In the genomic region with DNA sequence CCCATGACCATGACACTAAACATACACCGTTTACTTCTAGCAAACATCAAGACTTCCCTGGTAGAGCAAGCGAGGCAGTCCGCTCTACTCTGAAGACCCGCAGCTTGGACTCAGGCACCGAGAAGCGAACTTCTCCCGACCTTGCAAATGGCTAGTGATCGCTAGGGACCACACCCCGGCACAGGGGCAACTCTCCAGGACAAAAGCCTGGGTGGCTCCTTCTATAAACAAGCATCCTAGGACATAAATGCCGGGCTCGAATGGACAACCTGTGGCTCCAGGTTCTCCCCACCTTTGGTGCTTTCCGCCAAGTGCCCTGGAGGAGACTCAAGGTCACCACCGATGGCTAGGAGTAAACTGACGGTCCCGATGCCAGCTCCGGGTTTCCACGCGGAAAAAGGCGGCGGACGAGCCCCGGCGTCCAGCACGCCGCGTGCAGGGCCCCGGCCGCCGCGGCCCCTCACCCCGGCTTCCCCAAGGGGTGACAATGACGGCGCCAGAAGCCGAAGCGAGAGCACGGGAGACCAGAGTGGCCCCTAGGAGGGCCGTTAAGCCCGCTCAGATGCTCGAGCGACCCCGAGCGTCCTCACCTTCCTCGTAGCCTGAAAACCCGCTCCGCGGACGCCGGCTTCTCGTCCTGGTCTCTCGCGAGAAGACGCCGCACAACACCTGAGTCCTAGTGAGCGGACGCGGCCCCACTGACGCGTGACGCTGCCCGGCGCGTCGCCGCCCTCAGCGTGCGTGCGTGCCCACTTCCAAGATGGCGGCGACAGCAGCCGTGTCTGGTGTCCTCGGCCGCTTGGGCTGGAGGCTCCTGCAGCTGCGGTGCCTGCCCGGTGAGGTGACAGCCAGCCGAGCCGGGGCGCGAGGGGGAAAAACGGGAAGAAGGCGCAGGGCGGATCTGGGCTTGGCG, we compare ENCODE assay signal across 8 mouse cellular contexts. TPM values are rescaled to one million over a fixed set of nuclear protein-coding genes. Genes with fewer than 3 reads are reported as not detected.
DNase-seq lines count a peak whose midpoint lies in the region; ATAC-seq and TF ChIP-seq lines count a peak whose summit lies in the region.

A gene (plus strand): TSS at position 660 of the 913 bp plus-strand sequence.
A gene (minus strand): TSS at position 697 of the 913 bp plus-strand sequence.

- peaks cover 1% of the 10 kb centered on the region; the same call in 1 of the 2 replicates for H3K4me1 ChIP-seq in bone marrow, adult 2 months (ENCODE audit: control insufficient read depth, insufficient read depth, low read length)
- peaks cover 18% of the 10 kb centered on the region for H3K4me1 ChIP-seq in embryonic facial prominence, embryonic 15.5 days
- H3K4me1 ChIP-seq in kidney, embryonic 14.5 days (ENCODE audit: control insufficient read depth, insufficient read depth, low read length) = peaks cover 9% of the 10 kb centered on the region
- H3K4me1 ChIP-seq in limb, embryonic 15.5 days = peaks cover 13% of the 10 kb centered on the region

- peak within 1 kb of the TSS; percentile 91 for H3K27ac ChIP-seq in bone marrow, adult 2 months (ENCODE audit: control insufficient read depth, insufficient read depth, low read depth, low read length, poor library complexity)
- H3K27ac ChIP-seq in embryonic facial prominence, embryonic 15.5 days (replicated peaks) = peak within 1 kb of the TSS; percentile 93
- peak within 1 kb of the TSS; percentile 77 for H3K27ac ChIP-seq in kidney, embryonic 14.5 days (ENCODE audit: low read depth, low read length)
- peak within 1 kb of the TSS; percentile 94 for H3K27ac ChIP-seq in limb, embryonic 15.5 days

- peak within 1 kb of the TSS; percentile 83 for H3K4me2 ChIP-seq in embryonic facial prominence, embryonic 15.5 days (replicated peaks)
- H3K4me2 ChIP-seq in kidney, embryonic 14.5 days (replicated peaks; ENCODE audit: low read depth, low read length) = peak within 1 kb of the TSS; percentile 89
- H3K4me2 ChIP-seq in limb, embryonic 15.5 days = peak within 1 kb of the TSS; percentile 84

- under 1% methylated on average over 82 of the region's 82 CpGs for WGBS in bone marrow, adult 2 months
- WGBS in embryonic facial prominence, embryonic 15.5 days = under 1% methylated on average over 72 of the region's 82 CpGs
- WGBS in kidney, embryonic 14.5 days = under 1% methylated on average over 82 of the region's 82 CpGs
- under 1% methylated on average over 81 of the region's 82 CpGs for WGBS in limb, embryonic 15.5 days

- H3K9ac ChIP-seq in embryonic facial prominence, embryonic 15.5 days = peak within 1 kb of the TSS; percentile 88
- H3K9ac ChIP-seq in kidney, embryonic 14.5 days (ENCODE audit: low read depth, low read length) = peak within 1 kb of the TSS; percentile 95
- H3K9ac ChIP-seq in limb, embryonic 15.5 days = peak within 1 kb of the TSS; percentile 90

- no peaks in the 10 kb centered on the region for H3K27me3 ChIP-seq in embryonic facial prominence, embryonic 15.5 days
- H3K27me3 ChIP-seq in kidney, embryonic 14.5 days (ENCODE audit: control insufficient read depth, insufficient read depth, low read length) = no peaks in the 10 kb centered on the region
- no peaks in the 10 kb centered on the region for H3K27me3 ChIP-seq in limb, embryonic 15.5 days

- 0 out of 2 replicates have a peak, but pooled peaks cover 7% of the 10 kb centered on the region for H3K36me3 ChIP-seq in embryonic facial prominence, embryonic 15.5 days
- H3K36me3 ChIP-seq in kidney, embryonic 14.5 days (ENCODE audit: control insufficient read depth, insufficient read depth, low read length) = no peaks in the 10 kb centered on the region
- H3K36me3 ChIP-seq in limb, embryonic 15.5 days = peaks cover 8% of the 10 kb centered on the region; the same call in 1 of the 2 replicates

- peak; percentile 93 for TF ChIP-seq POLR2A in bone marrow, adult 2 months (IDR thresholded peaks at IDR 0.05; ENCODE audit: borderline replicate concordance, control insufficient read depth, low read depth, low read length)

- H3K9me3 ChIP-seq in embryonic facial prominence, embryonic 15.5 days (replicated peaks) = no peaks in the 10 kb centered on the region
- no peaks in the 10 kb centered on the region for H3K9me3 ChIP-seq in kidney, embryonic 14.5 days (ENCODE audit: control insufficient read depth, low read length)
- H3K9me3 ChIP-seq in limb, embryonic 15.5 days = no peaks in the 10 kb centered on the region

- ATAC-seq in embryonic facial prominence, embryonic 15.5 days (ENCODE audit: insufficient number of reproducible peaks, low FRiP score, low TSS enrichment, low read depth) = peak; percentile 98
- ATAC-seq in kidney, embryonic 14.5 days (ENCODE audit: low FRiP score, low TSS enrichment) = peak; percentile 97
- peak; percentile 93 for ATAC-seq in limb, embryonic 15.5 days (ENCODE audit: insufficient number of reproducible peaks, low FRiP score, low TSS enrichment, low read depth)

- peak; percentile 96 for DNase-seq in 416B (ENCODE audit: low read depth)
- DNase-seq in heart, adult 9 months (ENCODE audit: low spot score in 2 of 2) = peak; percentile 94 to 95
- DNase-seq in monocyte, adult 2 months (ENCODE audit: low read depth in 1 of 2, low spot score in 2 of 2) = peak; percentile 81 to 90
- DNase-seq in spleen, postnatal 36 days (ENCODE audit: low spot score in 2 of 2) = peak; percentile 95 to 96

- H3K4me3 ChIP-seq in bone marrow, adult 2 months (replicated peaks; ENCODE audit: control insufficient read depth, low read depth, low read length) = peak within 1 kb of the TSS; percentile 83
- H3K4me3 ChIP-seq in embryonic facial prominence, embryonic 15.5 days (replicated peaks) = peak within 1 kb of the TSS; percentile 85
- peak within 1 kb of the TSS; percentile 94 for H3K4me3 ChIP-seq in kidney, embryonic 14.5 days (ENCODE audit: low read length)
- peak within 1 kb of the TSS; percentile 87 for H3K4me3 ChIP-seq in limb, embryonic 15.5 days

- TF ChIP-seq CTCF in bone marrow, adult 2 months (IDR thresholded peaks at IDR 0.05; ENCODE audit: control insufficient read depth, insufficient read depth, low read length) = no peak

RNA-seq across cellular contexts. Expression of the first gene that starts in this region (rescaled TPM):
- polyA plus RNA-seq in bone marrow, adult 2 months (2011; ENCODE audit: insufficient read depth, insufficient read length, low replicate concordance, missing spikeins) = 21.8 and 35.8 TPM in 2 replicates
- 78.0 and 80.7 TPM in 2 replicates for polyA plus RNA-seq in embryonic facial prominence, embryonic 15.5 days (2015; fragmentation: Nextera tagmentation; extraction: Ambion mirVana)
- polyA plus RNA-seq in kidney, embryonic 14.5 days (2014; fragmentation: Nextera tagmentation; extraction: Ambion mirVana) = 59.8 and 71.9 TPM in 2 replicates
- polyA plus RNA-seq in limb, embryonic 15.5 days (2015; fragmentation: Nextera tagmentation; extraction: Ambion mirVana) = 74.6 and 81.5 TPM in 2 replicates

RNA-seq across cellular contexts. Expression of the second gene that starts in this region (rescaled TPM):
- 36.7 and 38.1 TPM in 2 replicates for polyA plus RNA-seq in bone marrow, adult 2 months (2011; ENCODE audit: insufficient read depth, insufficient read length, low replicate concordance, missing spikeins)
- 81.7 and 92.5 TPM in 2 replicates for polyA plus RNA-seq in embryonic facial prominence, embryonic 15.5 days (2015; fragmentation: Nextera tagmentation; extraction: Ambion mirVana)
- polyA plus RNA-seq in kidney, embryonic 14.5 days (2014; fragmentation: Nextera tagmentation; extraction: Ambion mirVana) = 101 and 102 TPM in 2 replicates
- 81.8 and 82.8 TPM in 2 replicates for polyA plus RNA-seq in limb, embryonic 15.5 days (2015; fragmentation: Nextera tagmentation; extraction: Ambion mirVana)

Comparison
In these comparisons a context has a peak if more than half of its experiments do, and no peak if none do; other contexts are left out.
1. Peak in every context shown above with its lines: DNase-seq, ATAC-seq, H3K4me3 ChIP-seq and H3K27ac ChIP-seq.